21 mouse cellular contexts compared by ENCODE assay signal in genomic region chr3:105758658-105759057, GRCm38 (mm10). TPM values are rescaled to one million over a fixed set of nuclear protein-coding genes. Genes with fewer than 3 reads are reported as not detected.
"Had no signal": no experiment of that assay in that cellular context is flagged by ENCODE, and none has a peak within 500 bp of the region (broad histone marks: within the 10 kb centered on the region; RNA-seq: fewer than 3 reads in every experiment).

No protein-coding gene starts in this region.

- H3K4me3 ChIP-seq: limb, embryonic 10.5 days; limb, embryonic 13.5 days; liver, embryonic 15.5 days; midbrain, embryonic 10.5 days; midbrain, embryonic 15.5 days; neural tube, embryonic 12.5 days; neural tube, embryonic 15.5 days had no signal

- H3K4me2 ChIP-seq: limb, embryonic 13.5 days; liver, embryonic 15.5 days; midbrain, embryonic 15.5 days; neural tube, embryonic 12.5 days; neural tube, embryonic 15.5 days had no signal

- ATAC-seq: intestine, postnatal 0 days; midbrain, embryonic 15.5 days had no signal

- H3K36me3 ChIP-seq: limb, embryonic 10.5 days; limb, embryonic 13.5 days; midbrain, embryonic 10.5 days; midbrain, embryonic 15.5 days; neural tube, embryonic 12.5 days; neural tube, embryonic 15.5 days had no signal

- DNase-seq: kidney, adult 2 months; kidney, postnatal 25 days; lung, adult 2 months; lung, postnatal 4 days; right cerebral cortex, adult 18-20 months; right cerebral cortex, postnatal 14 days; right cerebral cortex, postnatal 4 days; thymus, adult 2 months; thymus, postnatal 14 days; thymus, postnatal 4 days had no signal

- H3K27me3 ChIP-seq: limb, embryonic 13.5 days; liver, embryonic 15.5 days; midbrain, embryonic 15.5 days; neural tube, embryonic 12.5 days; neural tube, embryonic 15.5 days had no signal

- H3K27ac ChIP-seq: kidney, postnatal 0 days; limb, embryonic 10.5 days; limb, embryonic 13.5 days; midbrain, embryonic 10.5 days; midbrain, embryonic 15.5 days; neural tube, embryonic 12.5 days; neural tube, embryonic 15.5 days; stomach, postnatal 0 days had no signal

- H3K4me1 ChIP-seq: neural tube, embryonic 12.5 days had no signal

- H3K9me3 ChIP-seq: limb, embryonic 10.5 days; limb, embryonic 13.5 days; liver, embryonic 15.5 days; midbrain, embryonic 10.5 days; midbrain, embryonic 15.5 days; neural tube, embryonic 12.5 days; neural tube, embryonic 15.5 days had no signal

- H3K9ac ChIP-seq: limb, embryonic 13.5 days; liver, embryonic 15.5 days; midbrain, embryonic 15.5 days; neural tube, embryonic 12.5 days; neural tube, embryonic 15.5 days had no signal

RNA-seq across cellular contexts. Expression of gene Inka2, which starts 54.3 kb away (rescaled TPM):
- total RNA-seq: megakaryocyte progenitor cell, adult 5-6 weeks had no signal
